Mouse (Mus musculus) c-Kit-positive CD71-positive TER-119-negative erythroid progenitor cells, embryonic 14.5 days (primary cell): Measurements from ENCODE around the gene Clic4.

Experiments used
- DNase-seq: peaks from one replicate; pipeline ENCODE4 v3.0.0-alpha.2; 2013; ENCODE audit warnings: low read depth

Gene Clic4

GRCm38 (mm10) chr4:135257881-135258476 is 14.6 kb downstream of the Clic4 start:
- DNase-seq, result no peak

GRCm38 (mm10) chr4:135256536-135257450 is 15.8 kb downstream of the Clic4 start:
- no peak for DNase-seq

GRCm38 (mm10) chr4:135254770-135255169 is 17.8 kb downstream of the Clic4 start:
- DNase-seq, result no peak

GRCm38 (mm10) chr4:135254321-135254720 is 18.3 kb downstream of the Clic4 start:
- peak; percentile 31 for DNase-seq

GRCm38 (mm10) chr4:135253239-135254039 is 19.2 kb downstream of the Clic4 start:
- DNase-seq, result no peak

- no peak for DNase-seq
Observed at GRCm38 (mm10) chr4:135251801-135252200, 20.8 kb downstream of the Clic4 start.

- DNase-seq, result no peak
Observed at GRCm38 (mm10) chr4:135248250-135249018, 24.2 kb downstream of the Clic4 start.

GRCm38 (mm10) chr4:135246866-135247756 is 25.5 kb downstream of the Clic4 start:
- no peak for DNase-seq

GRCm38 (mm10) chr4:135246444-135246843 is 26.2 kb downstream of the Clic4 start:
- no peak for DNase-seq

- DNase-seq, result no peak
Observed at GRCm38 (mm10) chr4:135245841-135246240, 26.8 kb downstream of the Clic4 start.

- DNase-seq, result no peak
Observed at GRCm38 (mm10) chr4:135244335-135244734, 28.3 kb downstream of the Clic4 start.

- DNase-seq, result peak; percentile 54
Observed at GRCm38 (mm10) chr4:135242913-135243541, 29.6 kb downstream of the Clic4 start.

GRCm38 (mm10) chr4:135242383-135242782 is 30.2 kb downstream of the Clic4 start:
- no peak for DNase-seq

- DNase-seq, result no peak
Observed at GRCm38 (mm10) chr4:135241669-135242068, 30.9 kb downstream of the Clic4 start.

- no peak for DNase-seq
Observed at GRCm38 (mm10) chr4:135241106-135241505, 31.5 kb downstream of the Clic4 start.

- DNase-seq, result no peak
Observed at GRCm38 (mm10) chr4:135240329-135240728, 32.3 kb downstream of the Clic4 start.

GRCm38 (mm10) chr4:135238706-135239510 is 33.7 kb downstream of the Clic4 start:
- peak; percentile 74 for DNase-seq

GRCm38 (mm10) chr4:135236658-135237057 is 36.0 kb downstream of the Clic4 start:
- DNase-seq, result no peak

GRCm38 (mm10) chr4:135235546-135235945 is 37.1 kb downstream of the Clic4 start:
- DNase-seq, result no peak
